Mouse (Mus musculus): ENCODE results near the gene Klf13. TPM values are rescaled to one million over a fixed set of nuclear protein-coding genes. Genes with fewer than 3 reads are reported as not detected.

Gene Klf13
- polyA plus RNA-seq, 2 experiments = 9.9 to 28.0 TPM

DNA sequence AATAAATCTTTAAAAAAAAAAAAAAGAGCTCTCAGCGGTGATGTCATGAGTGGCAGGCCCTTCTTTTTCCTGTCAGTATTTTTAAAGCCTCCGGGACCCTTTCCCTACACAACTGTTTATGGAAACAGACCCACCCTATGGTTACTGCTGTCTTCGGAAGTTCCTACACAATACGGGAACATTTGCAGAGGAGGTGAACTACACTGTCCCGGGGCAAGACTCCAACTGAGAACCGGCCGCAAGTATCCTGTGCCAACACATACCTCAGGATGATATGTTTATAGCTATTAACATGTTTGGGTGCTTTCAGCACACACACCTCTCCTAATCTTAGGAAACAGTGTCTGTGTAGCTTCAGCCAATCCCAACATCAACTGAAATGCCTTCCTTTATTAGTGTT, 53.7 kb downstream of the Klf13 start:
- TF ChIP-seq POLR2A (IDR thresholded peaks at IDR 0.05; ENCODE audit: borderline replicate concordance, extremely low read depth, insufficient read depth, insufficient read length) = no peak
- no peak for DNase-seq (ENCODE audit: low spot score)
- WGBS = 87% methylated on average over 7 of the region's 7 CpGs

DNA sequence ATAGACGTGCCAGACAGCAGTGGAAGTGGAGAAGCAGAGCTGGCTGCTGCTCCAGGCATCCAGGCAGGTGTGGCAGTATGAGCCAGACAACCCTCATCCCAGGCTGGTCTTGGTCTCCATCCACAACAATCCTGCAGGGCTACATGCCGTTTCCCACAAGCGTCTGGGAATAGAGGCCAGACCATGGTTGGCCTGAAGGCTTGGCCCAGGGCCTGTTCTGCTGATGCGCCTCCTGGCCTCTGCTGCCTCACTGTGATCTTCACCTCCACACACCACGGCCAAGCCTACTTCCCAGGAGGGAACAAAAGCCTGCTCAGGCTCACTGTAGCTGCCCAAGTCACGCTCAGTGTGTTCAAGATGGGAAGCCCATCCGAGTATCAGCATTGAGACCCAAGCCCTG, 56.0 kb downstream of the Klf13 start:
- Histone ChIP-seq H3K9me3 (ENCODE audit: control insufficient read depth, low read length) (no peaks in the 10 kb centered on the region), H3K4me1 (ENCODE audit: control insufficient read depth, insufficient read depth, low read length) (no peaks in the 10 kb centered on the region), H3K27ac (replicated peaks; ENCODE audit: low read depth, low read length) (no peak overlapping the region), H3K36me3 (ENCODE audit: control insufficient read depth, insufficient read depth, low read length) (no peaks in the 10 kb centered on the region), H3K4me3 (replicated peaks; ENCODE audit: low read length) (no peak overlapping the region), H3K4me2 (replicated peaks; ENCODE audit: low read depth, low read length, severe bottlenecking) (no peak overlapping the region), H3K9ac (ENCODE audit: low read depth, low read length, severe bottlenecking) (no peak overlapping the region), H3K27me3 (ENCODE audit: control insufficient read depth, insufficient read depth, low read length) (no peaks in the 10 kb centered on the region)
- WGBS = 76% methylated on average over 7 of the region's 7 CpGs
- DNase-seq (ENCODE audit: low spot score) (no peak), ATAC-seq (ENCODE audit: low FRiP score, low read depth) (no peak)
- no peak for TF ChIP-seq POLR2A (IDR thresholded peaks at IDR 0.05; ENCODE audit: borderline replicate concordance, extremely low read depth, insufficient read depth, insufficient read length)

More for the DNA sequence above, 53.7 kb downstream of the Klf13 start:
- H3K9me3 ChIP-seq (ENCODE audit: control insufficient read depth, low read length) = no peaks in the 10 kb centered on the region
- no peak for ATAC-seq (ENCODE audit: low FRiP score, low read depth)
- 0 out of 2 replicates have a peak, but pooled peaks cover 3% of the 10 kb centered on the region for H3K4me1 ChIP-seq (ENCODE audit: control insufficient read depth, insufficient read depth, low read length)
- no peaks in the 10 kb centered on the region for H3K27me3 ChIP-seq (ENCODE audit: control insufficient read depth, insufficient read depth, low read length)
- no peak overlapping the region for H3K4me3 ChIP-seq (replicated peaks; ENCODE audit: low read length)
- H3K36me3 ChIP-seq (ENCODE audit: control insufficient read depth, insufficient read depth, low read length) = peaks cover 6% of the 10 kb centered on the region
- no peak overlapping the region for H3K4me2 ChIP-seq (replicated peaks; ENCODE audit: low read depth, low read length, severe bottlenecking)
- H3K27ac ChIP-seq (replicated peaks; ENCODE audit: low read depth, low read length) = no peak overlapping the region
- H3K9ac ChIP-seq (ENCODE audit: low read depth, low read length, severe bottlenecking) = no peak overlapping the region

DNA sequence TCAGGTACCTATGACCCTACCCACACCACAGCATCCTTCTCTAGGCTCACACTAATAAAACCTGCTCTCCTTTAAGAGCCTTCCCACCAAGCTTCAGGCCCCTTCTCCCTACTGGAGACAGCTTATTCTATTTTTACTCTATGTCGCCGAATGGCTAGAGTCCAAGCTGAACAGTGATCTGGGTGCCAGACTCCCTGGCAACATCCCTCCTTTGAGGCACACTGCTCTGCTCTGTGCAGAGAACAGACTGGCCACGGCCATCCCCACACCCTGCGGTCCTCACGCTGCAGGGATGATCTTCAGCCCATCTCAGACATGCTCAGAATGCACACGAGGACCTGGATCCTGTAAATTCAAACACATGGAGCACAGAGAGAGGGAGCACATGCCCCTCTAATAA, 59.1 kb downstream of the Klf13 start:
- Histone ChIP-seq H3K36me3 (ENCODE audit: control insufficient read depth, insufficient read depth, low read length) (no peaks in the 10 kb centered on the region), H3K9ac (ENCODE audit: low read depth, low read length, severe bottlenecking) (no peak overlapping the region), H3K4me2 (replicated peaks; ENCODE audit: low read depth, low read length, severe bottlenecking) (no peak overlapping the region), H3K9me3 (ENCODE audit: control insufficient read depth, low read length) (no peaks in the 10 kb centered on the region), H3K4me1 (ENCODE audit: control insufficient read depth, insufficient read depth, low read length) (peaks cover 4% of the 10 kb centered on the region; the same call in 1 of the 2 replicates), H3K27me3 (ENCODE audit: control insufficient read depth, insufficient read depth, low read length) (no peaks in the 10 kb centered on the region), H3K4me3 (replicated peaks; ENCODE audit: low read length) (no peak overlapping the region), H3K27ac (replicated peaks; ENCODE audit: low read depth, low read length) (no peak overlapping the region)
- TF ChIP-seq POLR2A (IDR thresholded peaks at IDR 0.05; ENCODE audit: borderline replicate concordance, extremely low read depth, insufficient read depth, insufficient read length) = no peak
- DNase-seq (ENCODE audit: low spot score) = no peak
- ATAC-seq (ENCODE audit: low FRiP score, low read depth) = no peak
- WGBS = 71% methylated on average over 6 of the region's 6 CpGs

- H3K27ac ChIP-seq (replicated peaks; ENCODE audit: low read depth, low read length) = no peak overlapping the region
- no peaks in the 10 kb centered on the region for H3K9me3 ChIP-seq (ENCODE audit: control insufficient read depth, low read length)
- no peak for ATAC-seq (ENCODE audit: low FRiP score, low read depth)
- H3K27me3 ChIP-seq (ENCODE audit: control insufficient read depth, insufficient read depth, low read length) = no peaks in the 10 kb centered on the region
- H3K9ac ChIP-seq (ENCODE audit: low read depth, low read length, severe bottlenecking) = no peak overlapping the region
- no peaks in the 10 kb centered on the region for H3K36me3 ChIP-seq (ENCODE audit: control insufficient read depth, insufficient read depth, low read length)
- no peak overlapping the region for H3K4me3 ChIP-seq (replicated peaks; ENCODE audit: low read length)
- no peak overlapping the region for H3K4me2 ChIP-seq (replicated peaks; ENCODE audit: low read depth, low read length, severe bottlenecking)
- H3K4me1 ChIP-seq (ENCODE audit: control insufficient read depth, insufficient read depth, low read length) = peaks cover 4% of the 10 kb centered on the region; the same call in 1 of the 2 replicates
- 27% methylated on average over 14 of the region's 14 CpGs for WGBS
- no peak for TF ChIP-seq POLR2A (IDR thresholded peaks at IDR 0.05; ENCODE audit: borderline replicate concordance, extremely low read depth, insufficient read depth, insufficient read length)
- no peak for DNase-seq (ENCODE audit: low spot score)
Measured at GRCm38 (mm10) chr7:63877610-63878009, 61.1 kb downstream of the Klf13 start.

DNA sequence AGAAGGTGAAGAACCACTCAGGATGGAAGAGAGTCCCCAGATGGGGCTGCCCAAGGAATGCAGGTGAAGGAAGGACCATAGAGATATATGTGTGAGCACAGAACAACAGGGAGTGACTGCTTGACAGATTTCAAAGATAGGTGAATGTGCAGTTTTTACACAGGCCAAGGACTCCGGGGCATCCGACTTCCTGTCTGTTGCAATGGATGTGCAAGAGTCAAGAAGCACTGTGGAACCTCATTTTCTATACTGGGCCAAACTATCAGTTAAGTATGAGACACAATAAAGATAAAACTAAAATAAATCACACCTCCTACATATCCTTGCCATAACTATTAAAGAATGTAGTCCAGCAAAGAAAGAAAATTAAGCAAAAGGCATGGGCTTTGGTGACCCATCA, 62.1 kb downstream of the Klf13 start:
- WGBS = 87% methylated on average over 2 of the region's 2 CpGs
- ATAC-seq (ENCODE audit: low FRiP score, low read depth) (no peak), DNase-seq (ENCODE audit: low spot score) (no peak)

GRCm38 (mm10) chr7:63875686-63876085, 63.0 kb downstream of the Klf13 start:
- H3K4me1 ChIP-seq (ENCODE audit: control insufficient read depth, insufficient read depth, low read length) = peaks cover 4% of the 10 kb centered on the region; the same call in 1 of the 2 replicates
- DNase-seq (ENCODE audit: low spot score) (no peak), ATAC-seq (ENCODE audit: low FRiP score, low read depth) (no peak)
- no peaks in the 10 kb centered on the region for H3K27me3 ChIP-seq (ENCODE audit: control insufficient read depth, insufficient read depth, low read length)
- no peak overlapping the region for H3K9ac ChIP-seq (ENCODE audit: low read depth, low read length, severe bottlenecking)
- H3K4me2 ChIP-seq (replicated peaks; ENCODE audit: low read depth, low read length, severe bottlenecking) = no peak overlapping the region
- no peaks in the 10 kb centered on the region for H3K36me3 ChIP-seq (ENCODE audit: control insufficient read depth, insufficient read depth, low read length)
- no peak overlapping the region for H3K4me3 ChIP-seq (replicated peaks; ENCODE audit: low read length)
- TF ChIP-seq POLR2A (IDR thresholded peaks at IDR 0.05; ENCODE audit: borderline replicate concordance, extremely low read depth, insufficient read depth, insufficient read length) = no peak
- no peaks in the 10 kb centered on the region for H3K9me3 ChIP-seq (ENCODE audit: control insufficient read depth, low read length)
- no peak overlapping the region for H3K27ac ChIP-seq (replicated peaks; ENCODE audit: low read depth, low read length)

More for the DNA sequence above, 62.1 kb downstream of the Klf13 start:
- Histone ChIP-seq H3K4me1 (ENCODE audit: control insufficient read depth, insufficient read depth, low read length) (peaks cover 4% of the 10 kb centered on the region; the same call in 1 of the 2 replicates), H3K9ac (ENCODE audit: low read depth, low read length, severe bottlenecking) (no peak overlapping the region), H3K27ac (replicated peaks; ENCODE audit: low read depth, low read length) (no peak overlapping the region), H3K36me3 (ENCODE audit: control insufficient read depth, insufficient read depth, low read length) (no peaks in the 10 kb centered on the region), H3K4me3 (replicated peaks; ENCODE audit: low read length) (no peak overlapping the region), H3K27me3 (ENCODE audit: control insufficient read depth, insufficient read depth, low read length) (no peaks in the 10 kb centered on the region), H3K9me3 (ENCODE audit: control insufficient read depth, low read length) (no peaks in the 10 kb centered on the region), H3K4me2 (replicated peaks; ENCODE audit: low read depth, low read length, severe bottlenecking) (no peak overlapping the region)
- no peak for TF ChIP-seq POLR2A (IDR thresholded peaks at IDR 0.05; ENCODE audit: borderline replicate concordance, extremely low read depth, insufficient read depth, insufficient read length)

Measured in limb, embryonic 14.5 days (tissue).